Mouse (Mus musculus) urinary bladder, adult 2 months (tissue): Measurements from ENCODE around the gene Fto. TPM values are rescaled to one million over a fixed set of nuclear protein-coding genes. Genes with fewer than 3 reads are reported as not detected.
A peak's percentile ranks its signal among the peaks of the same experiment; 100 is the strongest.

ENCODE experiments used
- DNase-seq: peaks from one replicate; pipeline ENCODE4 v3.0.0; 2022; ENCODE audit warnings: low spot score
- polyA plus RNA-seq: library from polyadenylated mRNA; depleted of rRNA; stranded (reverse); fragments of >200 nt; gene quantifications from 2 replicates; pipeline ENCODE4 v1.2.3, GENCODE M21; 2012; rRNA removed

The Fto gene
- polyA plus RNA-seq: 56.0 and 63.4 TPM in 2 replicates

- DNase-seq: peak; percentile 84
Observed at GRCm38 (mm10) chr8:91312835-91313832, at the start of gene Fto, which contains the start of gene Rpgrip1l. Fto (plus strand) TSS chr8:91313525. Rpgrip1l (minus strand) TSS chr8:91313262.

GRCm38 (mm10) chr8:91263939-91264338 is 49.4 kb upstream of the Fto start:
- DNase-seq: no peak

GRCm38 (mm10) chr8:91264564-91264963 is 48.8 kb upstream of the Fto start:
- no peak for DNase-seq

GRCm38 (mm10) chr8:91269374-91269958 is 43.9 kb upstream of the Fto start:
- no peak for DNase-seq

GRCm38 (mm10) chr8:91273493-91273892 is 39.8 kb upstream of the Fto start:
- DNase-seq: no peak

- no peak for DNase-seq
Observed at GRCm38 (mm10) chr8:91276337-91276736, 37.0 kb upstream of the Fto start.

GRCm38 (mm10) chr8:91278060-91278459 is 35.3 kb upstream of the Fto start:
- no peak for DNase-seq

GRCm38 (mm10) chr8:91280467-91281212 is 32.7 kb upstream of the Fto start:
- no peak for DNase-seq

GRCm38 (mm10) chr8:91281545-91281944 is 31.8 kb upstream of the Fto start:
- no peak for DNase-seq

- no peak for DNase-seq
Observed at GRCm38 (mm10) chr8:91282655-91283054, 30.7 kb upstream of the Fto start.

GRCm38 (mm10) chr8:91283815-91284214 is 29.5 kb upstream of the Fto start:
- no peak for DNase-seq

- DNase-seq: no peak
Observed at GRCm38 (mm10) chr8:91286237-91286636, 27.1 kb upstream of the Fto start.

- DNase-seq: no peak
Observed at GRCm38 (mm10) chr8:91290576-91290975, 22.7 kb upstream of the Fto start.

- no peak for DNase-seq
Observed at GRCm38 (mm10) chr8:91295786-91296185, 17.5 kb upstream of the Fto start.

- DNase-seq: no peak
Observed at GRCm38 (mm10) chr8:91298672-91299071, 14.7 kb upstream of the Fto start.

- DNase-seq: no peak
Observed at GRCm38 (mm10) chr8:91304481-91305386, 8.6 kb upstream of the Fto start.

GRCm38 (mm10) chr8:91312342-91312741 is 983 bp upstream of the Fto start:
- DNase-seq: no peak

- no peak for DNase-seq
Observed at GRCm38 (mm10) chr8:91317567-91318227, 4.4 kb downstream of the Fto start.

- DNase-seq: no peak
Observed at GRCm38 (mm10) chr8:91318938-91319729, 5.8 kb downstream of the Fto start.

GRCm38 (mm10) chr8:91323511-91323910 is 10.2 kb downstream of the Fto start:
- no peak for DNase-seq
